Mouse (Mus musculus) adipose tissue, adult 10 weeks (tissue): Measurements from ENCODE around the gene Il20ra. TPM values are rescaled to one million over a fixed set of nuclear protein-coding genes. Genes with fewer than 3 reads are reported as not detected.

Source experiments
- polyA plus RNA-seq: library from polyadenylated mRNA; stranded (reverse); fragments of 350-450 nt; fragmentation: Illumina TruSeq; extraction: RNeasy Lipid Tissue Mini Kit (QIAGEN cat#74804); gene quantifications from one replicate; pipeline ENCODE4 v1.2.3, GENCODE M21; 2014; ENCODE audit warnings: low read depth, low replicate concordance

The Il20ra gene
- polyA plus RNA-seq: not detected

DNA sequence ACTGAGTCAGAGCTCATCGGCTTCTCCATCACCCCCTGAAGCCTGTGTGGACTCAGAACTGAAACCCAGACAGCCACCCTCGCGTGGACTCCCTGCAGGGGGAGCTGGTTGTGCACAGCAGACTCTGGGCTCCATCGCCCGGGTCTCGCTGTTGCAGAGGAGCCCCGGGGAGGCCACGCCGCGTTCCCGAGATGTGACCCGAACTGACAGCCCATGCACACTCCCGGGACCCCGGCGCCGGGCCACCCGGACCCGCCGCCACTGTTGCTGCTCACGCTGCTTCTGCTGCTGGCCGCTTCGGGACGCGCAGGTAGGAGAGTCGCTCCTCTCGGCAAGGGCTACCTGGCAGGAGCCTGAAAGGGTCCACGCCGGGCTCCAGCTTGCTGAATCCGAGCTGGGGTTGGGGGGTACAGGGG lies at the start of gene Il20ra:
Gene Il20ra (plus strand): TSS at position 150 of the 416 bp plus-strand sequence.

Other genes with a start within 250 kb of the Il20ra start
- 154 TPM for gene Ifngr1, start 120.6 kb upstream of the Il20ra start, polyA plus RNA-seq
- gene Il22ra2, start 90.6 kb upstream of the Il20ra start, polyA plus RNA-seq: 2.9 TPM
- not detected for gene Slc35d3, start 138.9 kb downstream of the Il20ra start, polyA plus RNA-seq
- 29.3 TPM for gene Pex7, start 195.1 kb downstream of the Il20ra start, polyA plus RNA-seq
- gene Map3k5, start 221.9 kb downstream of the Il20ra start, polyA plus RNA-seq: 18.4 TPM